Mouse (Mus musculus) neutrophil, adult 59 days (primary cell): ENCODE measurements around the gene 1700034J05Rik. TPM values are rescaled to one million over a fixed set of nuclear protein-coding genes. Genes with fewer than 3 reads are reported as not detected.

ENCODE experiments used
- total RNA-seq, 2 experiments: library from RNA; stranded (reverse); gene quantifications; 1 replicate in 1 of 2; 2 replicates in 1 of 2; pipeline ENCODE4 v1.2.4; 2023

Gene 1700034J05Rik
- total RNA-seq: not detected

GRCm38 (mm10) chr6:146954258-146954657 is at the start of gene 1700034J05Rik:
Gene 1700034J05Rik (minus strand): TSS chr6:146954422.

Other genes starting within 250 kb of the 1700034J05Rik start
- gene Stk38l, start 229.4 kb downstream of the 1700034J05Rik start, total RNA-seq: 10 to 100 TPM in 1 of 2 experiments, 1 to 10 TPM in 1; 7.5 to 10.1 TPM
- under 1 TPM in 1 of 2 experiments, not detected in 1; 0.47 TPM for gene Arntl2, start 158.4 kb downstream of the 1700034J05Rik start, total RNA-seq
- gene Smco2, start 104.3 kb downstream of the 1700034J05Rik start, total RNA-seq: not detected
- gene Ppfibp1, start 65.9 kb downstream of the 1700034J05Rik start, total RNA-seq: 1 to 10 TPM; 3.4 to 5.8 TPM
- under 1 TPM in 1 of 2 experiments, not detected in 1; 0.20 TPM for gene Rep15, start 78.2 kb upstream of the 1700034J05Rik start, total RNA-seq
- 10 to 100 TPM; 23.4 to 26.4 TPM for gene Mrps35, start 88.3 kb upstream of the 1700034J05Rik start, total RNA-seq
- gene Mansc4, start 132.6 kb upstream of the 1700034J05Rik start, total RNA-seq: not detected
- gene Klhl42, start 137.0 kb upstream of the 1700034J05Rik start, total RNA-seq: 1 to 10 TPM; 2.8 to 4.2 TPM